Mouse (Mus musculus) telencephalon, adult 2 months (tissue): ENCODE measurements at regions not wholly inside any gene's neighbourhood (a gene's known extent, or its start where the extent isn't known, plus 50 kb on each side); places are given as distances from the start of the nearest gene placed in this dataset.

Source experiments
- DNase-seq: peaks from one replicate; pipeline ENCODE4 v3.0.0-alpha.2; 2011; ENCODE audit warnings: low read depth, low spot score

DNA sequence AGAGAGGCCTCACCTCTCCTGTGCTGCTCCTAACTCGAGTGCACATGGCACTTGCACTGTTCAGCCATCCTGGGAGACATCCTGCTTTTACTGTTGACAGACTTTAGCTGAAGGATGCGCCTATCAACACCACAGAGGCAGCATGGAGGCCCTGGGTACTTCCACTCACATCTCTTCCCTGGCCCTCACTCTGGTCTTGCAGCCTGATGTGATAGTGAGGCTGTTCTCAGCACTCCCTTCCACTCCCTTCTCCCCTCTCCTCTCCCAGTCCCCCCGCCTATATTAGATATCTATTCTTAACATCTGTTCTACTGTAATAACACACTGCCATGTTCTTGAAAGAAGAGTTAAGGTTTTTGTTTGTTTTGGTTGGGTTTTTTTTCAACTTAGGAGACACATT is 50.2 kb upstream of the Bod1 start:
- no peak for DNase-seq

DNA sequence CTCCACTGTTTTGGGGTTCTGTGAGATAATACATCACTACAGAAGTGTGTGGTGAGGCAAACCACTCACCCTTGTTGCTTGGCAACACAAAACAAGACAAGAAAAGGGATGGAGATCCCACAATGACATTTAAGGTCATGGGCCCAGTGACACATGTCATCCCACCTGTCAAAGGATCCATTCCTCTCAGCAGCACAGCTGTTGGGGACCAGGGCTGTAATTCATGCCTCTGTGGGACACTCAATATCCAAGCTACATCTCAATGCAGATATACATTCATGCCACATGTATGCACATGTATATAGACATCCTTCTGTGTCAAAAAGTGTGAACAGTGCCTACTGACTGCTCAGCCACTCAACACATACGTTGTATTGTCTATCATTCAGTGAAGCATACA is 52.8 kb upstream of the Bod1 start:
- DNase-seq: no peak

DNA sequence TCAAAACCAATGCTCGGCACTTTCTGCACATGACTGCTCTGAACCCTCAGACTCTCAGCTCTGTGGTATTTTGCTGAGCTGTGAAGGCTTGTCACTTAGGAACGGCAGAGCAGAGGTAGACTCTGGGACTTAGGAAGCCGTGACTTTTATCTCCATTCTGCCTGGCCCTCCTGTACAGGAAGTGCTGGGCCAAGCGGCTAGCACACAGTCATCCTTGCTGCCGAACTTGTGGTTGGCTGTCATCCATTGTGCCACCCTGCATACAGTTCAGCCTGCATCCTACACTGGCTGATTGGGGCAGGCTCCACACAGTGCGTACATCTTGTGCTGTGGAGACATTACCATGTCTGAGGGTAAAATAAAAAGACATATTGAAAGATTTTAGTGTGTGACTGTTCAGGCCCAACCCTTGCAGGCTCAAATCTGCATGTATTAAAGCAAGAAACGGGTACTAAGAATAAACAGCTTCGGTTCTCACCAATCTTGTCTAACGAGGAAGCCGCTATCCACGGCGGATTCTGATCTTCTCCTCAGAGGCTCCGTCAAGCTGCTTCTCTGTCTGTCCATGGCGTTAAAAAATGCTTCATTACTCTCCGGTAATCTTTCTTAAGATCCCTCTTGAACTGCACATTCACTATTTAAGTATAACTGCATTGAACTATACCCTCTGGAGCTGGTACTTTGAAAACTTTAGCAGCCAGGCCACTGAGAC is 54.4 kb upstream of the Bod1 start:
- no peak for DNase-seq

DNA sequence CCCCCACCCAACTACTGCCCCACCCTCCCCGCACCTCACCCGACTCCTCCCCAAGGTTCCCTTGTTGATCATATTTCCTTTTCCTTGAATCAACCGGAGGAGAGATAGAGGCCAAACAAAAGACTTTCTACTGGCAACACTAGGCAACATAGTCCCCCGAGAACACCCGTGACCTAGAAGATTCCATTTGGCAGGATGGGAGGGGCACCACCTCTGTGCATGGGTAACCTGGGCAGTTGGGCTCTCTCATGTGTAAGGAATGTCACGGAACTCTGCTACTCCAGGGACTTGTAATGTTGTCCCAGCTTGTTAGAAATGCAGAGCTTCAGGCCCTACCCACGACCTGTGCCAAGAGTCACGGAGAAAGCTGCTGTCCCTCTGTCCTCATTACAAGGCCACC is 55.6 kb upstream of the Bod1 start:
- no peak for DNase-seq

DNA sequence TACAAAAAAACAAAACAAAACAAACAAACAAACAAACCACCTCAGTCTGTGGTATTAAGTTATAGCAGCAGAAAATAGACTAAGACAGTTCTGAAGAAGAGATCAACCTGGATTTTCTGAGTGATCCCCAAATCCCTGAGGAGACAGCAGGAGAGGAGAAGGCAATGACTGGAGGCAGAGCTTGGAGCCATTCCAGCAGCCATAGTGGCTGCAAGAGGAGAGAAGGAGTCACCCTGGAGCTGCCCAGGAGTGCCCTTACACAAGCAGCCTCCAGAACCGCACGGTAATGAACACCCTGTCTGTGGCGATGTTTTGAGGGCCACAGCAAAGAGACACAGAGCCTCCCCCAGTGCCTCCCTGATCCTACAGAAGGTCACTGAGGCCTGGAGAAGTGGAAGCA is 58.0 kb upstream of the Bod1 start:
- no peak for DNase-seq

DNA sequence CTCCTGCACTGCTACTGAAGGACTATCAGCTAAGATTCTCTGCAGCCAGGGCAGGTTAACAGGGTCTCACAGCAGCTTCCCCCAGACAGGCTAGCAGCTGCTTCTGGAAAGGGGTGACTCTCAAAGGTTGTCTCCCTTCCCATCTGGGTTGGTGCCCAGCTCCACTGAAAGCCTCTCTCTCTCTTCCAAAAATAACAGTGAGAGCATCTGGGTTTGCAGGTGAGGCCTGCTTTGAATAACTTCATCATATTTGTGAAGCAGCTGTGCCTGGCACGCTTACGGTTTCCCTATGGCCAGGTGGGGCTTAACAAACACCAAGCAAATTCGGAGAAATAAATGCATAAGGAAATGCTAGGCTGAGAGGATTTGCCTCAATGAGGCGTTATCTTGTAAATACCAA is 58.5 kb upstream of the Bod1 start:
- DNase-seq: no peak

DNA sequence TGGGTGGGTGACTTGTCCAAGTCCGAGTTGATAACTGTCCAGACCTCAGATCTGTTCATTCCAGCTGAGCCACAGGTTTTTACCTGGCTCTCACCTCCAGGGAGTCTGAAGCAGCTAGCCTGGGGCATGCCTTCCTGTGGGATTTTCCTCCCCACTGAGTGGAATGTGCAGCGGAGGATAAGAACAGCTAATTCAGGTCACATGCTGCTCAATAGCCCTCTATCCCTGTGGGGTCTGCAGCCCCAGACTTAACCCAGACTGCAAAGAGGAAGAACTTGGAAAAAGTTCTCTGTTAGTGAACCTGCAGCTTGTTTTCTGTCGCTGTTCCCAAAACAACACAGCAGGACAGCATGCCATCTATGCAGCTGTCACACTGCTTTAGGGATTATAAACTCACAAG is 59.0 kb upstream of the Bod1 start:
- DNase-seq: no peak

DNA sequence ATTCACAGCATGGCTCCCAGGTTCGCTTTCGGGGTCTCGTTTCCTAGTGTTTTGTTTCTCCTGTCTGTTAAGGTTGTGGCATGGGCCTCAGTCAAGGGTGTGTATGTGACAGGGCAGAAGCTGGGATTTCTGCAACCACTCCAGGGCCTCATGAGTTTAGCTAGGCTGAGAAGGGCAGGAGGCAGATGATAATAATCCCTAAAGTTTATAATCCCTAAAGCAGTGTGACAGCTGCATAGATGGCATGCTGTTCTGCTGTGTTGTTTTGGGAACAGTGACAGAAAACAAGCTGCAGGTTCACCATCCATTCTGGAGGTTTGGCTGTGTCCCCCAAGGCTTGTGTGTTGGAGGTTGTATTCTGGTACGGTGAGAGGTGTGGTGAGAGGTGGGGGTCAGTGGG is 59.8 kb upstream of the Bod1 start:
- no peak for DNase-seq

DNA sequence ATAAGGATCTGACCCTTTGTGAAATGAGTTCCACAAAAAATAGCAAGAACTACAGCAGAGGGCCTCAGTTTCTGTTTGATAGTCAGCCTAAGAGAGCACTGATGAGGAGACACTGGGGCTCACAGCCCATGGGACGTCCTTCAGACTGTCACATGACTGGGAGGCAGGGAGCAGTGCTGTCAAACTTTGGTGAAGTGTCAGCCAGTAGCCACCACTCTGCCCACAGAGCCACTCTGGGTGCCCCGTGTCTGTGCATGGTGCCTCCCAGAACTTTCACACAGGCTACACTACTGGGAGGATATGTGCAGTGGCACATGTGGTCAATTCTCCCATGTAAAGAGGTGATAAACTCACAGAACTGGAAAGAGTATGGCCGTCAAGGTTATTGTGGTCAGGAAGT is 60.7 kb upstream of the Bod1 start:
- DNase-seq: no peak

DNA sequence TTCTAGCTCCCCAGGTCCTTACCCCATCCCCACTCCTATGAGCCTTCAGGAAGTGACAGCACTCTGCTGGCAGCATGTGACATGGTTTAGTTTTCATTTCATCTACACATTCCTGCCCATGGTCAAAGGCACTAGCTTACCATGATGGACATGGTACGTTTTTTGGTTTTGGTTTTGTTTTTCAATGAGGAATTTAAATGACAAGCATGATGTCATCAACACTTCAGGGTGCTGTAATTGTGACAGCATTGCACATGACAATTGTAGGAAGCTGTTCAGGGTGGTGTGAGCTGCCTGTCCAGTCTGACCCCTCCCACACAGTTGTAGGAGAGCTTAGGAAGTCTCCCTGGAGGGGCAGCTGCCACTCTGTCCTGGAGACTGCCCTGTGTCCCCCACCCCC is 61.3 kb upstream of the Bod1 start:
- DNase-seq: no peak

DNA sequence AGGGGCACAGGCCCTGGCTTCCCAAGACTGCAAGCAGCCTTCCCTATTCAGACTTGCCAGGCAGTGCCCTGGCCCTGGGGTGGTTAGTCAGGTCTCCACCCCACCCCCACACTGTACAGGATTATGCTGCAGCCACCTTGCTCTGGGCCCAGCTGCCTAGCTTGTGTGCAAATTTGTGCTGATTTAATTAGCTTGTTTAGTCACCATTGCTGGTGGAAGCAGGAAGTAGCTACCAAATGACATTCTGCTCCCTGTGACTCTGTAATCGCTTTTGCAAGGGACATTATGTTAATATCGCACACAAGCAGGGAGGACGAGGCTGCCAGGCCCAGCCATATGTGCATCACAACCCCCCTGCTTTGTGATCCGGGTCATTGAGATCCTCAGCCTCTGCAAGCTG is 62.4 kb upstream of the Bod1 start:
- no peak for DNase-seq

DNA sequence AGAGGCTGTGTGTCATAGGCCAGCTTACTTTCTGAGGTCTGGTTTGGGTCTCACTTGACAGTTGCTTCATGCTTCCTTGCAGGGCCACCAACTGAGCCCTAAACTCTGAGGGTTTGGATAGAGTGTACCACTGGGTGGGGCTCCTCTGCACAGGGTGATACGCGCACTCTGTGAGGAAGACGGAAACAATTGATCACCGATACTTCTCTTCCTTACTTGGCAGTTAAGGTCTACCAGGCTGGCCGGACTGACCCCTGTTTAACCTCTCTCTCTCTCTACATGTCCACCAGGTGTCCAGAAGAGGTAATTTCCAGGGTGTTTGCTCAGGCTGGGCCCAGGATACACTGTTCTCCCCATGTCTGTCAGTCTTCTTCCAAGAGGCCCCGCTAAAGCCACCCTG is 63.6 kb upstream of the Bod1 start:
- DNase-seq: no peak

DNA sequence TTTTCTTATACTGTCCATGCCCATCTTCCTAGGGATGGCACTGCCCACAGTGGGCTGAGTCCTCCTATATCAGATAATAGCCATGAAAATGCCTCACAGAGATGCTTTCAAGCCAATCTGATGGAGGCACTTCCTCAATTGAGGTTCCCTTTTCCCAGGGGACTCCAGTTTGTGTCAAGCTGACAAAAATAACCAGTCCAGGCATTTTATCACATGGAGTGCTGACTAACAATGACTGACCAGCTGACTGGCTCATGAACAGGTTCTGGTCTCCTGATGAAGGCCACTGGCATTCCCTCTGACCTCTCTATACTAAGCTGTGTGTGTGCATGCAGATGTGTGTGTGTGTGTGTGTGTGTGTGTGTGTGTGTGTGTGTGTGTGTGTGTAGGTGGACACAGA is 64.4 kb upstream of the Bod1 start:
- DNase-seq: no peak

DNA sequence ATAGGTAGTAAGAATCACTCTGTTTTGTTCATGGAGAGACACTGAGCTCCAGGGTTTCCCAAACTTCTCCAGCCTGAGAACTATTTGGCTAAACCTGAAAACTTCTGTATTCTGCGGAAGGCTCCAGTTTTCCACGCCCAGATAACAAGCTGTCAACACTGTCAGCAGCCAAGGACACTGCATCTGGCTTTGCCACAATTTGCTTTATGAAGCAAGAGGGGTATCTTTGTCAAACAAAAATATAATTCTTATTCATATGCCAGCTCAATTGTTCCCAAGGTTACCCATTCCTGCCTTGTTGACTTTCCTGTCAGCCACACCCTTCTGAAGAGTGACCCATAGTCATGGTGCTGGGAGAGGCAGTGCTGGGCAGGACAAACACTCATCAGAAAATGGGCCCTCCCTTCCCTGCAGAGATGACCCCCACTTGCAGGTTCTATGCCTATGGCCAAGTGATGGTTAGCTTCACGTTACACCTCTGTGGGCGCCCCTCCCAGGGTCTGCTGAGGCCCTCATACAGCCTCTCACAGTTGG is 64.9 kb upstream of the Bod1 start:
- DNase-seq: no peak

DNA sequence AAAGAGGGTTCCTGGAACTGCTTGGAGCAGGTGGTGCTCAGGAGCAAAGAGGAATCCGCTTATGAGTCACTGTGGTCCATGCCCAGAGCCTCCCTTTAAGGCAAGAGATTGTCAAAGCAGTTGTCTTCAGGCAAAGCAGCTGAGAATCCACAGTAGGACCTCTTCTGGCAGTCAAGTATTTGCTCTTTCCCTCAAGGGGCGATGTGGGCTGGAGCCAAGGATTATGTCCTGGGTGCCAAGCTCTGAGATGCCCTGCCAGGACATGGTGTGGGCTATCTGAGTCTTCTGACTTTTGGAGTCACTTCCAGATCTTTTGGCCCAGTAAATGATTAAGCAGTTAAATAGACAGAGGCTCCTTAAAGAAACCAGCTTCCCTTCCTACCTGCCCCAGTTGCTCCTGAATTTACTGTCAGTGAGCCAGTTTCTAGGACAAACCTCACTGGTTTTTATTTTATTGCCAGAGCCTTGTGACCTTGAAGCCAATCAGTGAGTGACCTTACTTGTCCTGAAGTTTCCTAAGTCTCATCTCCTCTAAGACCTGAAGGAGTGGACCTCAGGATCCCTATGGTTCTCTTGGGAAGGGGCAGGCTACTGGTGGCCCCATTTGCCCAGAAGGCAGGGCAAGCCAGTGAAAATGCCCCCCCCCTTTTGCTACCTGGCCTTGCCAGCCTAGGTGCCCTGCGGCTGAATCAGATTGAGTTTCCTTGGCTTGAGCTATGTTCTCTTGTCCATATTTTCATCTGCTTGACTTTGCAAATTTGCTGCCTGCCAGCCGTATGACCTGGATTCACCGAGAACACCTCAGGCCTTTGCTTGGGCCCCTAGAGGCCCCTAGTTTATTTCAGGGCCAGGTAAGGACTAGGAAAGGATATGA is 66.7 kb upstream of the Bod1 start:
- DNase-seq: no peak

DNA sequence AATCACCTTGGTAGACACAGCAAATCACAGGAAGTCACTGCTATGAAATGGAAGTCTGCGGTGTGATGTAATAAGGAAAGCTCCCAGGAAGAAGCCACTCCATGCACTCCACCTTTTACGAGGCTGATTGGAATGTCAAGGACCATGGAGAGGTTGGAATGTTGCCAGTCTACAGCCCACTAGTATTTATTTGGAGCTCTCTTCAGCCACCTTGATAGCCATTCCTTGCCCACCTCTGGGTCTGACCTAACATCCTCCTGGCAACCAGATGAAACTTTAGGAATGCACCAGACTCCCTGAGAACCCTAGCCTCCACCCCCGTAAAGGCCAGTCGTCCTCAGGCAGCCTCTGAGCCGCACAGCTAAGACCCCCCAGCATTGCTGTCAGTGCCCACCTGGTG is 68.7 kb upstream of the Bod1 start:
- DNase-seq: no peak

DNA sequence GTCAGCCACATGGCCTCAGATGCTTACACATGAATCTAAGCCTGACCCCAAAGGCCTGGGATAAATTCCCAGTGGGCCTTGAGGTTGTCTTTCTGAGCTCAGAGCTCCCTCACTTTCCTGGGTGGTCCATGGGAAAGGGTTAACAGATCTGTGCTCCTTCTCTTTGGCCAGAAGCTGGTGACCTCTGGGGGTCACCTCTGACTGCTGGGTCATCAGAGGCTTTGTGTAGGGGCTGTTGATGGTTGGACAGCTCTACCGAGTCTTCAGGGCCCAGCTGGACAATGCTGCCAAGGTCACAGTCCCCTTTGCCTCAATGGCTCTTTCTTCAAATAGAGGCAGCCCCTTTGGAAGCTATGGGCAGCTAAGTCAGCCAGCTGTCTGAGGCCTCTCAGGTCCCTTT is 70.5 kb upstream of the Bod1 start:
- no peak for DNase-seq

DNA sequence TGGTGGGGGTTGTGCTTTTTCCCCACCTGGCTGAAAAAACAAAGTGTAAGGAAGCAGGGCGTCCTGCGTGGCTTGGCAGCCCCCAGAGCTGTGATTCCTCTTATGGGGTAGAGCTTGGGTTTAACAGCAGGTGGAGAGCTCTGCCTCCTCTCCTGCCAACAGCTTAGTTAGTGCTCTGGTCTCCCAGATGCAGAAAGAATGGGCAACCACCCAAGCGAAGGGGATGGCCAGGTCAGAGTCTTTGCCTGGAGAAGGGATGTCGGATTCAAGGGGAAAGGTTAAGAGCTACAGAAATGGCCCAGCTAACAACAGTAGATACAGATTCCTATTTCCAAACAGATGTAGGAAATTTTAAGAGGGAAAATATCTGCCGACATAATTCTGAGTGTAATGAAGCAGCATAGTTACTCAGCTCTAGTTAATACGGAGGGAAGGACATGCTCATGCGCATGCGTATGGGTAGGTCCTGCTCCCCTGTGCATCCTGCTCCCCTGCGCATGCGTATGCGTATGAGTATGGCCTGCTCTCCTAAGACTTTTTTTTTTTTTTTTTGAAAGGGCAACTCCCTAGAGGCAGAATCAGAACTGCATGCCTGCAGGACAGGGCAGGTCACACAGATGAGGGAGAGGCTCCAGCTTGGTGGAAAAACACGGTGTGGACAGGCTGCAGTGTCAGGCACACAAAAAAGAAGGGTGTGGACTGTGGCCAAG is 72.5 kb upstream of the Bod1 start:
- no peak for DNase-seq

DNA sequence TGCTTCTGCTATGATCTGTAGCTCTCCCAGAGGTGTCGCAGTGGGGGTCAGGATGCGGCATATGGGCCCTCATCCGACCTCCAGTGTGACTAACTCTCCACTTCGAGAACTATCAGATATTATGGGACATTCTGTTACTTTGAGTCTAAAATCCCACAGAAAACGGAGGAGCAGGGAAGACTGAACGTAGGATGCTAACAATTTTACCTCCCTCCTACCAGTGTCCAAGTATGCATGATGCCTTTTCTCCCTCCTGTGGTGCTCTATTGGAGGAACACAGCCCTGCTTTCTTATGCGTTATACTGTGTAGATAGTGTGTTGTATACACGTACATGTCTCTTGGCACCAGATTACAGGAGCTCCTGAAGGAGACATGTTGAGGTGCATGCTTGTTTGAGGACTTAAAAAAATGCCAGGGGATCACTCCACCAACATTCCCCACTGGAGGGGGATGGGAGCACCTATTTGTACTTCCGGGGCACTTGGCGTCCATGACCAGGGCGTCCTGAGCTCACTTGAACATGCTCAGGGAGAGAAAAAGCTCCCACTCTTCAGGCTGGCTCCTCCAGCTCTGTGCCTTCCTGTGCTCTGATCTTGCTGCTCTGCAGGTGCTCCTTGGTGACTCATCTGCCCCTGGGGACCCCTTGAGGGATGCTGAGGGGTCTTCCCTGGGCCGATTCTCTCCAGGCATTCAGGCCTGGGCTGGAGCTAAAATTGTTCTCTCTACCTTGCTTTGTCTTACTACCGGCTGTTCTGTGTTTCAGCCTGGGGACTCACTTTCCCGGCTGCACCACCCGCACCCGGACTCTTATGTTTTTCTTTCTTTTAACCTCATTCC is 73.6 kb upstream of the Bod1 start:
- DNase-seq: no peak

DNA sequence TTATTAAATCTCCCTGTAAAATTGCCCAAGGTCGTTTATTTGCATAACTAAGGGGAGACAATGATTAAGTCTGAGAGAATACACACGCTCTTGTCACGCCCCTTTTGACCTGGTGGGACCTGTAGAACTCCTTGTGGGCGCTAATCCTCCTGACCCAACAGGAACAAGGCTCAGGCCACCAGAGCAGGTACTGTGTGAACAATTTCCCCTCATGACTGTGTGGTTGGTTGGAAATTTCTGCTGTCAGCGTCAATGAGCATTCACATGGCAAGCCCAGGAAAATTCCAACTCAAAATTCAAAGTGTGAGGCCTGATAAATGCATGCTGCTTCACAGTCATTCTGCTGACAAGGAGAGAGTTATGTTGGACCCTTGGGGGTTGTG is 74.2 kb upstream of the Bod1 start:
- no peak for DNase-seq

DNA sequence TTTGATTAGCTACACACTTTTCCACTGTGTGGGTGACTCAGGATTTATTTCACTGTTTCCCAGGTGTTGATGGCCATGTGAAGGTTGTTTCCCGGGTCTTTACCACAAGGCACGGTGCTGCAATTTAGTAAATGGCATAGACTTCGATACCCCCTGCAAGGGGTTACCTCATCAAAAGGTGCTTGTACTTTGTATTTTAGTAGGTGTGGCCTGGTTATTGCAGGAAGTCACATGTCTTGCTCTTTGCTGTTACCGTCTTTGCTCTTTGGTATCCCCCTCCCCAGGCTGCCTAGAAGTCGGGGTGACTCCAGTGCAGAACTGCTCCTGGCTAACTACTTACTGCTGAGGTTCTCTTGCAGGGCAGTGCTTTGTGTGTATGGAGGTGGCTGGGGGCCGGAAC is 74.8 kb upstream of the Bod1 start:
- DNase-seq: no peak

DNA sequence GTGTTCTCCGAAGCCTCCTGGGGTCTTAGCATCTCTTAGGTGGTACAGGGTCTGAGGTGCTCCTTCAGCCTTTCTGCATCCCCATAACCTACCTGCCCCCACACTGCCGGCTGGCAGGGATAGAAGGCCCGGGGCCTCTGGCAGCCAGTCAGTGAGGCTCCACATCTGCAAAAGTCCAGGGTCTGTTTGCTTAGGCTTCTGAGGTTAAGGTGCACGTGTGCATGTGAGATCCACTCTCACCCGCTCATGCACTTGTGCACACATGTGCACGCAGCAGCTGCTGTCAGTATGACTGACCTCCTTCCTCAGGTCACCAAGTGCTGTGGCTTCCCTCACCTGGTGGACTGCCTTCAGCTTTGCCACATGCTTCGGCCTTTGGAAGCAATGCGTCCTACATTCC is 75.3 kb upstream of the Bod1 start:
- DNase-seq: no peak
